Mouse (Mus musculus): ENCODE measurements around the gene Srsf2.

DNA sequence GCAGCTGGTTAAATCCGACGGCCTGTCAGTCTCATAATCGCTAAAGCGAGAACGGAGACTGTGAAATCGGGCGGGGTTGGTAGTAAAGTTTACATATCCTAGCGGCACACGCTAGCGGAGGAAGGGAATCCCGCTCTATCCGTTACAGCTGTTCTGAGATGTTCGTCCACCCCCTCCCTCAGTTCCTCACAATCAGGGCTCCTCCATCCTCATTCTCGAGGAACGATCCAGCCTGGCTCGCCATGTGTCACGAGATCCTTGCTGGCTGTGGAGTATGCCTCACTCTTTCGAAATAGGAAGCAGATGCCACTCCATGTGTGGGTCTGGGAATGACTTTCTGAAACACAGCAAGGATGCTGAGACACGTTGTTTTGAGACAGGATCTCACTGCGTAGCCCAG, 21.1 kb upstream of the Srsf2 start:
- TF ChIP-seq CHD2 (IDR thresholded peaks at IDR 0.05; ENCODE audit: low read depth, low read length), result no peak
- no peak for TF ChIP-seq ZC3H11A (IDR thresholded peaks at IDR 0.05; ENCODE audit: borderline replicate concordance, low read depth, low read length)
- no peak for TF ChIP-seq ZNF384 (IDR thresholded peaks at IDR 0.05; ENCODE audit: low read depth, low read length)
- TF ChIP-seq MAFK (IDR thresholded peaks at IDR 0.05; ENCODE audit: insufficient read depth, low read depth, low read length), result no peak
- no peak for TF ChIP-seq HCFC1 (IDR thresholded peaks at IDR 0.05; ENCODE audit: borderline replicate concordance, insufficient read depth, low read length)

All from ES-E14 (cell line).